Mouse (Mus musculus) lung, adult 2 months (tissue): ENCODE data around the gene Wasl.

ENCODE experiments used
- CTCF ChIP-seq: fragments of 200-500 bp; IDR thresholded peaks from 2 replicates; pipeline ENCODE4 v1.5.1; 2011; ENCODE audit warnings: mild to moderate bottlenecking, low read length, control low read depth; ENCODE audit not compliant: insufficient read depth
- POLR2A ChIP-seq: fragments of 200-500 bp; IDR thresholded peaks from 2 replicates; pipeline ENCODE4 v1.6.1; 2011; ENCODE audit warnings: low read depth, mild to moderate bottlenecking, control low read depth, low read length, borderline replicate concordance; ENCODE audit errors: extremely low read depth

- no peak for TF ChIP-seq CTCF
- no peak for TF ChIP-seq POLR2A
Measured at GRCm38 (mm10) chr6:24613346-24613745, 51.5 kb downstream of the Wasl start.
